In the genomic region with DNA sequence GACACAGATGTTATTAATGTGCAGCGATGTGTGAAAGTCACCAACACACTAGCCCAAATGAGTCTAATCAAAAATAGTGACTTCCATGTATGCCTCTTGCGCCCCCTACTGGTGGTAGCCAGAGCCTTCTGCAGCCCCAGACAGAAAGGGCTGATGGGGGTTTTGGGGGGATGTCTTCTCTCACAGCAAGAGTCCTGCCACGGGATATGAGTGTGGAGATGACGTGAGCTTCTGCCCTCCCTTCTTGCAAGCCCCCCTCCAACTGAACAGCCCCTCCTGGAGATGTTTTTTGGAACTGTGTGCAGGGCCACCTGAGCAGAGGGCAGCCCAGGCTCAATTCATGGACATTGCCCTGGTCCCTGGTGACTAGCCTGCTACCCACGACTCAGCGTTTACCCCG, we compare ENCODE assay signal across 9 mouse cellular contexts. TPM values are rescaled to one million over a fixed set of nuclear protein-coding genes. Genes with fewer than 3 reads are reported as not detected.
DNase-seq lines count a peak whose midpoint lies in the region; ATAC-seq lines count a peak whose summit lies in the region.
"Had no signal": no experiment of that assay in that cellular context is flagged by ENCODE, and none has a peak within 500 bp of the region (broad histone marks: within the 10 kb centered on the region; RNA-seq: fewer than 3 reads in every experiment).

No protein-coding gene starts in this region.

- H3K4me1 ChIP-seq in forebrain, embryonic 10.5 days: peaks cover 11% of the 10 kb centered on the region
- no peaks in the 10 kb centered on the region for H3K4me1 ChIP-seq in forebrain, embryonic 15.5 days
- H3K4me1 ChIP-seq: liver, embryonic 15.5 days had no signal

- H3K4me3 ChIP-seq in forebrain, embryonic 10.5 days: no peak overlapping the region
- H3K4me3 ChIP-seq in forebrain, embryonic 15.5 days: no peak overlapping the region
- H3K4me3 ChIP-seq: liver, embryonic 15.5 days had no signal

- ATAC-seq in forebrain, embryonic 15.5 days (replicated peaks): no peak; the same call in 1 of the 2 replicates

- no peaks in the 10 kb centered on the region for H3K9me3 ChIP-seq in forebrain, embryonic 10.5 days
- no peaks in the 10 kb centered on the region for H3K9me3 ChIP-seq in forebrain, embryonic 15.5 days
- H3K9me3 ChIP-seq: liver, embryonic 15.5 days had no signal

- intact Hi-C loops in heart, postnatal 36 days (cut with DNase I): loop anchor here (1.0 to 5.0 kb wide), 5 partner anchors 17 to 234 kb away; no protein-coding TSS in a partner anchor

- H3K27ac ChIP-seq in forebrain, embryonic 10.5 days: no peak overlapping the region
- no peak overlapping the region for H3K27ac ChIP-seq in forebrain, embryonic 15.5 days (replicated peaks)
- H3K27ac ChIP-seq: liver, embryonic 15.5 days had no signal

- H3K9ac ChIP-seq in forebrain, embryonic 15.5 days (replicated peaks): no peak overlapping the region
- H3K9ac ChIP-seq: liver, embryonic 15.5 days had no signal

- peak; percentile 73 for DNase-seq in forebrain, embryonic 10.5 days (ENCODE audit: extremely low spot score, low spot score)
- DNase-seq in adipocyte (ENCODE audit: low spot score): peak; percentile 78
- peak; percentile 81 for DNase-seq in embryo, embryonic 11 days
- DNase-seq in heart, postnatal 36 days: peak; percentile 80 to 83
- peak; percentile 82 for DNase-seq in layer of hippocampus, postnatal 10 days (ENCODE audit: low spot score in 2 of 2)
- peak; percentile 52 to 79 for DNase-seq in lung, postnatal 4 days
- DNase-seq in spleen, adult 12 weeks (ENCODE audit: low spot score): peak; percentile 55

- H3K36me3 ChIP-seq in forebrain, embryonic 10.5 days (replicated peaks): no peaks in the 10 kb centered on the region
- no peaks in the 10 kb centered on the region for H3K36me3 ChIP-seq in forebrain, embryonic 15.5 days
- H3K36me3 ChIP-seq: liver, embryonic 15.5 days had no signal

- 28% methylated on average over 7 of the region's 7 CpGs for WGBS in forebrain, embryonic 10.5 days
- 27% methylated on average over 7 of the region's 7 CpGs for WGBS in forebrain, embryonic 15.5 days

- no peak overlapping the region for H3K4me2 ChIP-seq in forebrain, embryonic 15.5 days (replicated peaks)
- H3K4me2 ChIP-seq: liver, embryonic 15.5 days had no signal

- H3K27me3 ChIP-seq in forebrain, embryonic 10.5 days (ENCODE audit: poor library complexity, severe bottlenecking): peaks cover 55% of the 10 kb centered on the region
- H3K27me3 ChIP-seq in forebrain, embryonic 15.5 days: peaks cover 5% of the 10 kb centered on the region; the same call in 1 of the 2 replicates

RNA-seq across cellular contexts. Expression of gene Rab20, which starts 7.6 kb away (rescaled TPM):
- 1.4 and 1.7 TPM in 2 replicates for polyA plus RNA-seq in forebrain, embryonic 10.5 days (2016; fragmentation: Nextera tagmentation; extraction: Ambion mirVana)
- 0.91 and 1.2 TPM in 2 replicates for polyA plus RNA-seq in forebrain, embryonic 15.5 days (2015; fragmentation: Nextera tagmentation; extraction: Ambion mirVana)
- 10 to 100 TPM; 26.9 to 32.1 TPM for total RNA-seq in heart, postnatal 36 days (2021)
- under 1 TPM; 0.71 to 0.94 TPM for total RNA-seq in layer of hippocampus, postnatal 10 days (2021)

RNA-seq across cellular contexts. Expression of gene Naxd, which starts 11.2 kb away (rescaled TPM):
- 112 and 113 TPM in 2 replicates for polyA plus RNA-seq in forebrain, embryonic 10.5 days (2016; fragmentation: Nextera tagmentation; extraction: Ambion mirVana)
- polyA plus RNA-seq in forebrain, embryonic 15.5 days (2015; fragmentation: Nextera tagmentation; extraction: Ambion mirVana): 161 and 166 TPM in 2 replicates
- 10 to 100 TPM; 35.6 to 39.7 TPM for total RNA-seq in heart, postnatal 36 days (2021)
- 10 to 100 TPM; 52.7 to 67.3 TPM for total RNA-seq in layer of hippocampus, postnatal 10 days (2021)

Comparison
In these comparisons a context has a peak if more than half of its experiments do, and no peak if none do; other contexts are left out.
1. RNA of gene Rab20, which starts 7.6 kb away (total RNA-seq): 26.9 to 32.1 TPM in heart, postnatal 36 days; 0.71 to 0.94 TPM in layer of hippocampus, postnatal 10 days; every median in the first group is over 10 times any median in the second.
2. Peak in every context shown above with its lines, with median percentiles within 50 percentile points of each other: DNase-seq.